Mouse (Mus musculus): ENCODE measurements around the gene Smyd2. TPM values are rescaled to one million over a fixed set of nuclear protein-coding genes. Genes with fewer than 3 reads are reported as not detected.

Gene Smyd2
- 42.8 and 46.3 TPM in 2 replicates for polyA plus RNA-seq (2012; rRNA removed)

DNA sequence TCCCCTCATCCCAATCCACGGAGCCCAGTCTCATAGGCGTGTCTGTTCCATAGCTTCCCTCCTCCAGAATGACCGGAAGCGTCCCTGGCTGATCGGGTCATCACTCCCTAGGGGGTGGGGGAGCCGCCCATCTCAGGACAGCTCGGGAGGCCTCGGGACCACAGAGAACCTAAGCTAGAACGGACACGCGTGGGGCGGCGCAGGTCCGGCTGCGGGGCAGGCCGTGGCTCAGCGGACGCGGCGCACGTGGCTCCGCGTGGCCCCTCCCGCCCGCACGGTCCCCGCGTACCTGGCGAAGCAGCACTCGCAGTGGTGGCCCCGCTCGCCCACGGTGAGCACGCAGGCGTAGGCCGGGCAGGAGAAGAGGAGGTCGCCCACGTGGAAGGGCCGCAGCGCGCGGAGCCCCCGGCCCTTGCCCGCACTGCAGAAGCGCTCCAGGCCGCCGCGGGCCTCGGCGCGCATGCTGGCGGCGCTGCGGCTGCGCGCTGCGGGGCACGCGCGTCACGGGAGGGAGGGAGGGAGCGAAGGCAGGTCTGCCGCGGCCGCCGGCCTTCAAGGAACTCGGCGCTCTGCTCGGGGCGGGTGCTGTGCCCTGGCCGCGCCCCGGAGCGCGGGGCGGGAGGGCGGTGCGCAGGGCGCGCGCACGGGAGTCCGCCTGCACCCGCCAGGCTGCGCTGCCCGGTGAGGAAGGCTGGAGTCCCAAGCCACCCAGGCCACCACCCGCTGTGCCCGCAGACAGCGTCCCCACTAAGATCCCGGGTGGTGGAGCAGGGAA, at the start of gene Smyd2:
Smyd2 (minus strand) TSS at position 546 of the 775 bp plus-strand sequence.
- WGBS, result under 1% methylated on average over 89 of the region's 90 CpGs
- Histone ChIP-seq H3K27ac (ENCODE audit: insufficient read depth, low read depth, low read length) (peak within 1 kb of the TSS; percentile 4), H3K4me1 (ENCODE audit: control insufficient read depth, insufficient read depth, low read length) (peaks cover 5% of the 10 kb centered on the region; the same call in 1 of the 2 replicates), H3K36me3 (ENCODE audit: control insufficient read depth, insufficient read depth, low read length) (no peaks in the 10 kb centered on the region), H3K27me3 (replicated peaks; ENCODE audit: control insufficient read depth, insufficient read depth, low read length) (no peaks in the 10 kb centered on the region), H3K4me3 (ENCODE audit: insufficient read depth, low read depth, low read length) (peak within 1 kb of the TSS; percentile 68)
- peak; percentile 86 for DNase-seq
- TF ChIP-seq CTCF (conservative IDR thresholded peaks at IDR 0.05; ENCODE audit: insufficient read depth, insufficient read length, low read depth, low read length) (0 out of 2 replicates have a peak, but pooled peaks have one; percentile 3), POLR2A (IDR thresholded peaks at IDR 0.05; ENCODE audit: low read depth, low read length) (no peak)

- Histone ChIP-seq H3K4me3 (ENCODE audit: insufficient read depth, low read depth, low read length) (no peak overlapping the region), H3K4me1 (ENCODE audit: control insufficient read depth, insufficient read depth, low read length) (no peaks in the 10 kb centered on the region), H3K36me3 (ENCODE audit: control insufficient read depth, insufficient read depth, low read length) (no peaks in the 10 kb centered on the region), H3K27me3 (replicated peaks; ENCODE audit: control insufficient read depth, insufficient read depth, low read length) (no peaks in the 10 kb centered on the region), H3K27ac (ENCODE audit: insufficient read depth, low read depth, low read length) (no peak overlapping the region)
- WGBS, result 64% methylated on average over 8 of the region's 8 CpGs
- no peak for TF ChIP-seq POLR2A (IDR thresholded peaks at IDR 0.05; ENCODE audit: low read depth, low read length)
- TF ChIP-seq CTCF (conservative IDR thresholded peaks at IDR 0.05; ENCODE audit: insufficient read depth, insufficient read length, low read depth, low read length), result no peak
- no peak for DNase-seq
Measured at GRCm38 (mm10) chr1:189970381-189970780, 48.2 kb upstream of the Smyd2 start.

DNA sequence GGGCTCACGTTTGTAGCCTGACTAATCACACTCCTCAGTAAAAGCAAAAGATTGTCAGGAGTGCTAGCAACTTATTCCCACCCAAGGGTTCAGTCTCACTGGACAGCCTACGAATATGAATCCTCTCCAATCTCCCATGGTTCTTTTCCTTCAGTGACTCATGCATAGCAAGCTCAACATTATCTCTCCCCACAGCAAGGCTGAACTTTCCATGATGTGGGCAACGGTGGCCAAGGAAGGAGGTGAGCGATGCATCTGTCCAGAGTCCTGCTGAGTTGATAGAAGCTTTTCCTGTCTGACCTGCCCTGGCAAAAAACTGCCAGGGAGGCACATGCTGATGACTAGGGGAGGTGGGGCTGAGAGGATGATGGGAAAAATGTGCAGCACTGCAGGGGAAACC, 45.9 kb upstream of the Smyd2 start:
- 66% methylated on average over 4 of the region's 4 CpGs for WGBS
- Histone ChIP-seq H3K27ac (ENCODE audit: insufficient read depth, low read depth, low read length) (no peak overlapping the region), H3K4me3 (ENCODE audit: insufficient read depth, low read depth, low read length) (no peak overlapping the region), H3K4me1 (ENCODE audit: control insufficient read depth, insufficient read depth, low read length) (no peaks in the 10 kb centered on the region), H3K27me3 (replicated peaks; ENCODE audit: control insufficient read depth, insufficient read depth, low read length) (no peaks in the 10 kb centered on the region), H3K36me3 (ENCODE audit: control insufficient read depth, insufficient read depth, low read length) (no peaks in the 10 kb centered on the region)
- TF ChIP-seq POLR2A (IDR thresholded peaks at IDR 0.05; ENCODE audit: low read depth, low read length) (no peak), CTCF (conservative IDR thresholded peaks at IDR 0.05; ENCODE audit: insufficient read depth, insufficient read length, low read depth, low read length) (no peak)
- DNase-seq, result no peak

GRCm38 (mm10) chr1:189960481-189960880, 38.3 kb upstream of the Smyd2 start:
- H3K4me3 ChIP-seq (ENCODE audit: insufficient read depth, low read depth, low read length), result no peak overlapping the region
- 69% methylated on average over 5 of the region's 5 CpGs for WGBS
- TF ChIP-seq POLR2A (IDR thresholded peaks at IDR 0.05; ENCODE audit: low read depth, low read length), result no peak
- TF ChIP-seq CTCF (conservative IDR thresholded peaks at IDR 0.05; ENCODE audit: insufficient read depth, insufficient read length, low read depth, low read length), result no peak
- no peaks in the 10 kb centered on the region; the same call in 1 of the 2 replicates for H3K27me3 ChIP-seq (replicated peaks; ENCODE audit: control insufficient read depth, insufficient read depth, low read length)
- no peak overlapping the region for H3K27ac ChIP-seq (ENCODE audit: insufficient read depth, low read depth, low read length)
- no peaks in the 10 kb centered on the region for H3K36me3 ChIP-seq (ENCODE audit: control insufficient read depth, insufficient read depth, low read length)
- DNase-seq, result no peak
- H3K4me1 ChIP-seq (ENCODE audit: control insufficient read depth, insufficient read depth, low read length), result no peaks in the 10 kb centered on the region

DNA sequence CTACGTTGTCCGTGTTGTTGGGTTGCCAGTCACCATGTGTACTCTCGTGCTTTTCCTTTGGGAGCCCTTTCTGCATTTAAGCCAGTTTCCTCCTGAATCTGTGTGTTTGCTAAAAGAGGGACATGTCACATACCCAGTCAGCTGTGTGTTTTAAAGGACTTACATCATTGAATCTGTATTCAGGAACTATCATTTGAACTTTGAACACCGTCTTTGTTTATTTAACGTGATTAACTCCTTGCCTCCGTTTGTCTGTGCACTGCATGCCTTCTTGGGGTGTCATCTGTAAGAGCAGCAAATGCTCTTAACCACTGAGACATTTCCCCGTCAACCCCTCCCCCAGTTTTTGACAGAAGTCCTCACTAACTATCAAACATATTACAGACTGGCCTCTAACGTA, 37.6 kb upstream of the Smyd2 start:
- WGBS, result 76% methylated on average over 8 of the region's 8 CpGs
- H3K4me3 ChIP-seq (ENCODE audit: insufficient read depth, low read depth, low read length), result no peak overlapping the region

GRCm38 (mm10) chr1:189951861-189952260, 29.7 kb upstream of the Smyd2 start:
- Histone ChIP-seq H3K27me3 (replicated peaks; ENCODE audit: control insufficient read depth, insufficient read depth, low read length) (no peaks in the 10 kb centered on the region), H3K4me1 (ENCODE audit: control insufficient read depth, insufficient read depth, low read length) (no peaks in the 10 kb centered on the region), H3K36me3 (ENCODE audit: control insufficient read depth, insufficient read depth, low read length) (no peaks in the 10 kb centered on the region), H3K27ac (ENCODE audit: insufficient read depth, low read depth, low read length) (no peak overlapping the region), H3K4me3 (ENCODE audit: insufficient read depth, low read depth, low read length) (no peak overlapping the region)
- 67% methylated on average over 6 of the region's 6 CpGs for WGBS
- TF ChIP-seq POLR2A (IDR thresholded peaks at IDR 0.05; ENCODE audit: low read depth, low read length) (no peak), CTCF (conservative IDR thresholded peaks at IDR 0.05; ENCODE audit: insufficient read depth, insufficient read length, low read depth, low read length) (no peak)
- no peak for DNase-seq

More for the DNA sequence above, 37.6 kb upstream of the Smyd2 start:
- TF ChIP-seq CTCF (conservative IDR thresholded peaks at IDR 0.05; ENCODE audit: insufficient read depth, insufficient read length, low read depth, low read length), result no peak
- no peak for TF ChIP-seq POLR2A (IDR thresholded peaks at IDR 0.05; ENCODE audit: low read depth, low read length)
- no peaks in the 10 kb centered on the region for H3K4me1 ChIP-seq (ENCODE audit: control insufficient read depth, insufficient read depth, low read length)
- H3K36me3 ChIP-seq (ENCODE audit: control insufficient read depth, insufficient read depth, low read length), result no peaks in the 10 kb centered on the region
- H3K27ac ChIP-seq (ENCODE audit: insufficient read depth, low read depth, low read length), result no peak overlapping the region
- no peaks in the 10 kb centered on the region; the same call in 1 of the 2 replicates for H3K27me3 ChIP-seq (replicated peaks; ENCODE audit: control insufficient read depth, insufficient read depth, low read length)
- no peak for DNase-seq

- TF ChIP-seq POLR2A (IDR thresholded peaks at IDR 0.05; ENCODE audit: low read depth, low read length) (no peak), CTCF (conservative IDR thresholded peaks at IDR 0.05; ENCODE audit: insufficient read depth, insufficient read length, low read depth, low read length) (no peak)
- Histone ChIP-seq H3K27ac (ENCODE audit: insufficient read depth, low read depth, low read length) (no peak overlapping the region), H3K36me3 (ENCODE audit: control insufficient read depth, insufficient read depth, low read length) (no peaks in the 10 kb centered on the region), H3K27me3 (replicated peaks; ENCODE audit: control insufficient read depth, insufficient read depth, low read length) (no peaks in the 10 kb centered on the region), H3K4me1 (ENCODE audit: control insufficient read depth, insufficient read depth, low read length) (no peaks in the 10 kb centered on the region), H3K4me3 (ENCODE audit: insufficient read depth, low read depth, low read length) (no peak overlapping the region)
- DNase-seq, result no peak
- 70% methylated on average over 8 of the region's 8 CpGs for WGBS
Measured at GRCm38 (mm10) chr1:189947411-189947810, 25.2 kb upstream of the Smyd2 start.
